Mouse (Mus musculus) heart, adult 11 months (tissue): Measurements from ENCODE around the gene Barx1.

Experiments used
- DNase-seq: peaks from one replicate; pipeline ENCODE4 v3.0.0; 2022

Gene Barx1

GRCm38 (mm10) chr13:48662431-48663143 lies at the start of gene Barx1:
Barx1 (plus strand) TSS chr13:48662998.
- no peak for DNase-seq

- DNase-seq = peak; percentile 15
Observed at GRCm38 (mm10) chr13:48614525-48614924, 48.3 kb upstream of the Barx1 start.

DNA sequence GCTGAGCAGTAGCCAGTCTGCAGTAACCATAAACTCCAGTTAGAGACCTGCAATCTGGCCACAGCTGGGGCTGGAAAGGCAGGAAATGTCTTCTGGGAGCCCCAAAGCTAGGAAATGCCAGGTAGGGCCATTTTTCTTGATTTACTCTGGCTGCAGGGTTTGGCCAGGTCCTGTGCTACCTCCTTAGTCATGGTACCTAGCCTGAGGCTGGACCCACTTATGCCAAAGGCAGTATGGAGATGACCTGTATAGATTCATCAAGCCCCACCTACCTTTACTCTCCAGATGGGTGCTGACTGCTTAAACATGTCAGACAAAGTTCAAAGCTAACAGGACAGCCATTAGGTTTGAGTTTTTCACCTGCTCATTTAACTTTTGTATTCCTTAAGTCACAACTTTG lies 45.0 kb upstream of the Barx1 start:
- peak; percentile 61 for DNase-seq

- DNase-seq = peak; percentile 24
Observed at GRCm38 (mm10) chr13:48618890-48619289, 43.9 kb upstream of the Barx1 start.

DNA sequence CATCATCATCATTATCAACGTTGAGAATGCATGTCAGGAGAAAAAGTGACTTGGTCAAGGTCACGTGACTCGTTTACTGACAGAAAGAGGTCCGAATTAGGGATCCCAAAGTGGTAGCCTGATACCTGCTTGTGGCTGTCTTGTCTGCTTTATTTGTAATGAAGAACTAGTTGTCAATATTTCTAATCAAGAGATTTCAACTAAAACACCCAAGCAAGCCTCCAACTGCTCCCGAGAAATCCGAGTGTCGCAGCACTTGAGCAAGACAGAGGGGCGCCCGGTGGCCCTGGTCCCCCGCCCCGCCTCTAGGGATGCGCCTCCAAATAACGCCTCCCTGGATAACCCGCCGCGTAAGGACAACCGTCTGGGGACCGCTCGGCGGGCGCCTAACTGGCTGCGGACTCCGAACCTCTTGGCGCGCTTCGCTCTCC lies 37.8 kb upstream of the Barx1 start:
- no peak for DNase-seq

DNA sequence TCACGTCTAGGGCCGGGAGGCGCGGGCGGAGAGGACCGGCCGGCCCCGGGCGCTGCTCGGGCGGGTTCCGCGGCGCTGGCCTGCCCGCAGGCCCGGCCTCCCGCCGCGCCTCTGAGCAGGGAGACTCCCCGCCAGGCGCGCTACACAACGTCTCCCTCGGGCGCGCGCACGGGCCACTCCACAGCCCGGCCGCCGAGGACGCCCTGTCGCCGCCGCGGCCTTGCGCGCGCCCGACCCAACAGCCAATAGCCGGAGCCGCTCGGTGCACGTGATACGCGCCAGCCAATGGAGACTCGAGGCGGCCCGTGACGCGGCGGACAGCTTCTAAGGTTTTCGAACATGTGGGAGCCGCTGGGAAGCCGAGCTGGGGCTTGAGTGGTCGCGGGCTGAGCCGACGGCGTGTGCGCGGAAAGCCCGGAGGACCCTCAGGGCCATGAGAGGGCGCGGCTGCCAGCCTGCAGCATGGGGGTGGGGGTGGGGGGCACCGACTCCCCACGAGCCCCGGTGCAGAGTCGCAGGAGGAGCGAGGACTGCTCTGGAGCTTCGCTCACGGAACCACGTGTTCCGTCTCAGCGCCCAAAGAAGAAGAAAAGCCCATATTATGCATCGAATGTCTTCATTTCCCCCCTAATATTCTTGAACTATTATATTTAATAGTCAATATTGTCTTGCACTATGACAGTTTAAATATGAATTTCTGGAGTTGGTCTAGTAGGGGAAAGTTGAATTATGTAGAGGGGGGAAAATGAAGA lies 37.2 kb upstream of the Barx1 start, which contains the start of gene Ptpdc1:
Gene Ptpdc1 (minus strand): TSS at position 232 of the 752 bp plus-strand sequence.
- DNase-seq = peak; percentile 100

DNA sequence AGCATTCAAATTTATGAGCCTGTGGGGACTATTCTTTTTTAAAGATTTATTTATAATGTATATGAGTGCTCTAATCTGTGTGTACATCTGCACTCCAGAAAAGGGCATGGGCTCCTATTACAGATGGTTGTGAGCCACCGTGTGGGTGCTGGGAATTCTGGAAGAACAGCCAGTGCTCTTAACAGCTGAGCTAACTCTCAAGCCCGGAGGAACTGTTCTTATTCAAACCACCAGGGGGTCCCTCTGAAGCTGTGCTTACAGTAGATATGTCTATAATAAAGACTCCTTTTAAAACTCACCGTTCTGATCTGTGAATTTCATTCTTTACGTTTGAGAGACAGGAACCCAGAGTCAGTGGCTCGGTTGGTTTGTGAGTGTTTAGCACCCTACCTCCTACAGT lies 31.1 kb upstream of the Barx1 start:
- DNase-seq = no peak

DNA sequence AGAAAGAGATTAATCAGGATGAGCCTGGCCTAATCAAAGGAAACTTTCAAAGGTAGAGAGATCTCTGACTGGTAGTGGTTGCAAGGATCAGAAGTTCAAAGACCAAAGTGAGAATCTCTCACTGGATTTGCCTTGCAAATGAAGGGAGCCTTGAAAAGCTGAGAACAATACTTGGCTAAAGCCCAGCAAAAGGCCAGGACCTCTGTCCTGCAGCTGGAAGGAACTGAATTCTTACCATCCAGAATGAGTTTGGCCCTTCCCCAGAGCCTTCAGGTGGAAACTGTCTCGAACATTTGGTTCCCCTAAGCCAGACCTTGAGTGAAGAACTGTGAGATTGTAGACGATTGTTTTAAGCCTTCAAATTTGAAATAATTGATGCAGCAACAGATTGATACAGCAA lies 25.1 kb upstream of the Barx1 start:
- DNase-seq = peak; percentile 25

- DNase-seq = peak; percentile 93
Observed at GRCm38 (mm10) chr13:48639570-48639969, 23.2 kb upstream of the Barx1 start.

DNA sequence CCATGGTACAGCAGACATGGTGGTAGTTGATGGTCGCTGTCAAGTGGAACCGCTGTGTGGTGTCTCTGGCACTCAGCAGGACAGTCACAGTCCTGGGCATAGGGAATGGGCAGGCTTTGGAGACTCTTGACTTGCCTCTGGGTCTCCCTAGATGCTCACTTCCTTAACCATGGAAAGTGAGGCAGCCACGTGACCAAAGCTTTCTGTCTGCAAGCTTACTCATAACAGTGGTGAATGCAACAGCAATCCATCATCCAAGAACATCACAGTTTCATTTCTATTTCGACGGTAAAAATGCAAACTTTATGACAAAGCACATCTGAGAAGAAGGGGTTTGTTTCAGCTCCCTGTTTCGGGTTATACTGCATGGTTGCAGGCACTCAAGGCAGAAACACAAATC lies 19.7 kb upstream of the Barx1 start:
- DNase-seq = no peak

GRCm38 (mm10) chr13:48643991-48644390 lies 18.8 kb upstream of the Barx1 start:
- DNase-seq = peak; percentile 71

DNA sequence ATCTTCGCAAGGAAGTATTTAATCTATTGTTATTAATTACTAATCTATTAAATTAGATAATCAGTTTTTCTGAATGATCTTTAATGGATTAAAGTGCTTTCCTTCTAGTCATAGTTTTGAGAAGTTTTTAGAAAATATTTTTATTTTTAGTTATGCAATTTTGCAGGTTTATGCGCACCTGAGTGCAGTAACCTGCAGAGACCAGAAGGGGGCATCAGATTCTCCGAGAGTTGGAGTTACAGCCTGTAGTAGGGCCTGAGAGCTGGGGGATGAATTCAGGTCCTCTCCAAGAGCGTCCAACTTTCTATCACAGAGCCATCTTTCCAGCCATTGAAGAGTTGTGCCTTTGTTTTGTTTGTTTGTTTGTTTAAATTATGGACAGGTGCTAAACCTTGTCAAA lies 16.1 kb upstream of the Barx1 start:
- no peak for DNase-seq

DNA sequence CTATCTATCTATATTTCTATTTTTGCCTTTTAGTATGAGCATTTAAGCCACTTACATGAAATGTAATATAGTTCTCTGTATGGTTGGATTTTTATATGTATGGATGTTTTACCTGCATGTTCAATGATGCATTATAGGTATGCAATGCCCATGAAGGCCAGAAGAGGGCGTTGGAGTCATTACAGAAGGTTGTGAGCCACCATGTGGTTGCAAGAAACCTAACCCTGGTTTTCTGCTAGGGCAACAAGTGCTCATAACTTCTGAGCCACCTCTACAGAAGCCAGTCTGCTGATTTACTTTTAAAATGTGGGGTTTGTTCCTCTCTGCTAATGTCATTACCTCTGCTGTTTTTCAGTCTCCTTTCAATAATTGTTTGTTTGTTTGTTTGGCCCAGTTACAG lies 12.2 kb upstream of the Barx1 start:
- no peak for DNase-seq

- DNase-seq = peak; percentile 60
Observed at GRCm38 (mm10) chr13:48651132-48652065, 11.4 kb upstream of the Barx1 start.

DNA sequence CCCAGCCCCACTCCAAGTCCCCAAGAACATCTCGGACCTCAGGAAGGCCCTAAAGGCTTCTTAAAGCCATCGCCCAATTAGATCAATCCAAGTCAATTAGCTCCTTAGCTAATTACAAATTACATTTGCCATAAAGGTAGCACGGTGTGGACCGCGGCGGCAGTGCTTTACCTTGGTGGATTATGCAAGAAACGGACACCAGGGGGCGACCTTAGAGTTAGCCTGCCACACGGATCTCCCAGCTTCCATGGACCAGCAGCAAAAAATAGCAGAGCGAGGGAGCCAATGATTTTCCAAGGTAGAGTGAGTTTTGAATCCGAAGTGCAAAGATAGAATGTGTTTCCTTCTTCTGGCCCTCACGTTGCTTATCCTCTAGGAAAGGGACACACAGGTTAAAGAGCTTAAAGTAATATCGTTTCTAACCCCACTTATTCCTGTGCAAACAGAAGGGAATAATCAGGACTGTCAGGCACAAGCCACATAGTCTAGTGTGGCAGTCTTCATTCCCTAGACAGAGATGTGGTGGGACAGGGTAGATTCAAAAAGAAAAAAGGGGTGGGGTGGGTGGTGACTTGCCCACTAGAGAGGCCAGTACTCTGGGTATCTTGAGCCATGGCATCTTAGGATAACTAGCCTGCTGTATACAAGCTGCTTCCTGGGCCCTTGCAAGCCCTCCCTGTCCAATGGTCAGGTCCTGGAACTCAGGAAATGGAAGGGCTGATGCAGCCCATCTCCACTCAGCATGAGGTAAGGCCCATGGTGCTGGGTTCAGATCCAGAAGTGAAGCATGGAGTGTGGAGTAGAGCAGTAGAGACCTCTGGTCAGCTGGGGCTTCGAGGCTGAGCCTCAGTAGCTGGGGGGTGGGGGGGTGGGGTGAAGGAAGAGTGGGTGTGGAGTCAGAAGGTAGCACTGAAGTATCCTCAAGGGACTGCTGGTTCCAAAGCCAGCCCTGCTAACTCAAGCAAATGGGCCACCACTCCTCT lies 8.7 kb upstream of the Barx1 start:
- DNase-seq = peak; percentile 86

DNA sequence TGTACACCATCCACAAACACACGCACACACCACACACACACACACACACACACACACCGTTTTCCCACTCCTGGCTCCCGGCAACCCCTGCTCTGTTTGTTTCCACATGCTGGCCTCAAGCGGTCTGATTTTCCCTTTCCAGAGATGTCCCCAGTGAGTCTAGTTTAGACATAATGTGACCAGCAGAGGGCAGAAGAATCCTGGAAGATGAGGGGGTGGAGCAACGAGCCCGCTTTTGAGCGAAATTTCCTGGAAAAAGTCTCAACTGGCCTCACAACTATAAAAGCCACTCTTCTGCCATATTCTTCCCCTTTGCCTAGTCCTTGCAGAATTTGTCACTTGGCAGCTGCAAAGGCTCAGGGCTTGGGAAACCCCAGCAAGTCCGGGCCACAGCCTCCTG lies 7.2 kb upstream of the Barx1 start:
- DNase-seq = peak; percentile 94

GRCm38 (mm10) chr13:48657791-48658190 lies 5.0 kb upstream of the Barx1 start:
- DNase-seq = no peak

GRCm38 (mm10) chr13:48658588-48659253 lies 4.1 kb upstream of the Barx1 start:
- peak; percentile 86 for DNase-seq

DNA sequence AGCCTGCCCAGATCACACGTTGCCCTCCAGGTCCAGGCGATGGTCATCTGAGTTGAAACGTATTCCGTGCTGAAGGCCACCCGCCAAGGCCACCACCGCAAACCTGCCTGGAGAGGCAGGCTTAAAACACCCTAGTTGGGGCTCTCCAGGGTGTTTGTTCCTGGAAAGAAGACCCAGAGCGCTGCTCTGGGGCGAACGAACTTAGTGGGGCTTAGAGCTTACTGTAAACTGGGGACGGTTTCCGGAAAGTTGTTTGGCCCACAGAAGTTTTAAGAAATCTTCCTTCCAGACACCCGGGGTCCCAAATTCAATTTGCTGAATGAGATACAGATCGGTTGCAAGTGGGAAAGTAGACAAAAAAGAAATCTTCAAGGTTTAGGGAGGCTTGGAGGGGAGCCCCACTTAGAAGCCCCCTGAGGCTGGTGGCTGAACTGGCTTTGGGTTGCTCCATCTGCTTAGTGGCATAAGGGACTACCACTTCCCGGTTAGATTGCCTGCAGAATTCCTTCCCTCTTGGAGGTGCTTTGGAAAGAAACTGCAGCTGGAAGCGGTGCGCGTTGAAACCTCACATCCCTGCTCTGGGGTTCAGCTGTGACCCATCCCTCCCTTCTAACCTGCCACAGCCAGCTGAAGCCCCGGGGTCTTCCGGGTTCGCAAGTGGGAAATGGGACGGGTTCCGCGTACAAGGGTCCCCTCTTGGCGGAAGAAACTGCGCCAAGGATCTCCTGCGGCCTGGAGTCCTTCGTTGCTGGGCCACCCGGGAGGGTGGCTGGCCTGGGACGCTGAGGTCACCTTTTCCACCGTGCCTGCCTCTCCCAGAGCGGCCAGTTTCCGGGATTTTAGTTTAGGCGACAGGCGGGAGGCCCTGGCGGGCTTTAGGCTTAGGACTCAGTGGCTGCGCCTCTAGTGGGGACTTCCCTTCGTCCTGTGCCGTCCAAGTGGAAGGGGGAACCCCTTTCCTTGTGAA lies 3.3 kb upstream of the Barx1 start:
- peak; percentile 89 for DNase-seq

DNA sequence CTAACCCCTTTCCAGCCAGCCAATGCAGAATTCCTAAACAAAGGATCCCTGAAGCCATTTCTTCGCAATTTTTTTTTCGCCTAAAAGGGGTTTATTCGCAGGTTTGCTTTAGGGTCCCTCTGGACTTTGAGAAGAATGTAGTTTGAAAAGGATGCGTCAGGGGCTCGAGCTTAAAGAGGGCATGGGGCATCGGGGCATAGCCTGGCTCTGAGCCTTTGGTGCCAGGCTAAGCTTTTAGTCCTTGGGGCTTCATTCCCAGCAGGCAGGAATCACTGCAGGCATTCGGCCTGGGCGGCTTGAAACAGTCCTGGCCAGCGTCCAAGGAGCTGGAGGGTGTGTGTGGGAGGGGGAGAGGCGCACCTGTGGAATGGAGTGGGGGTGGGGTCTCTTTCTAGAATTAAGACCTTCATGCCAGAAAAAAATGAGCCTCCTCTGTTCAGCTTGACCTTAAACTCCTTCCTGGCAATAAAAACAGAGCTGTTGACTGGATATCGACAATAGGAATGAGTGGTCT lies 2.5 kb upstream of the Barx1 start:
- peak; percentile 88 for DNase-seq
